Mouse (Mus musculus) urinary bladder, adult 2 months (tissue): Measurements from ENCODE around the gene Eif4enif1. TPM values are rescaled to one million over a fixed set of nuclear protein-coding genes. Genes with fewer than 3 reads are reported as not detected.
"Not testable (repeated sequence)": the region's sequence is repeated elsewhere in the genome, so short reads cannot be mapped to it uniquely, and the experiment has no call there.

Experiments
- DNase-seq: peaks from one replicate; pipeline ENCODE4 v3.0.0; 2022; ENCODE audit warnings: low spot score
- polyA plus RNA-seq: library from polyadenylated mRNA; depleted of rRNA; stranded (reverse); fragments of >200 nt; gene quantifications from 2 replicates; pipeline ENCODE4 v1.2.3, GENCODE M21; 2012

The Eif4enif1 gene
- polyA plus RNA-seq, 1 experiment: 49.4 TPM

- peak; percentile 99 for DNase-seq
Measured at GRCm38 (mm10) chr11:3181250-3181649, 20.9 kb upstream of the Eif4enif1 start.

- DNase-seq: not testable (repeated sequence)
Measured at GRCm38 (mm10) chr11:3181971-3182370, 20.2 kb upstream of the Eif4enif1 start.

GRCm38 (mm10) chr11:3182707-3183106 is 19.5 kb upstream of the Eif4enif1 start:
- not testable (repeated sequence) for DNase-seq

GRCm38 (mm10) chr11:3193363-3193762 is 8.8 kb upstream of the Eif4enif1 start, which contains the start of gene Sfi1:
Sfi1 (minus strand) TSS chr11:3193463.
- no peak for DNase-seq

GRCm38 (mm10) chr11:3200636-3201035 is 1.6 kb upstream of the Eif4enif1 start:
- not testable (repeated sequence) for DNase-seq

- no peak for DNase-seq
Measured at GRCm38 (mm10) chr11:3201326-3202230, 614 bp upstream of the Eif4enif1 start.

- peak; percentile 61 for DNase-seq
Measured at GRCm38 (mm10) chr11:3202781-3203441, 719 bp downstream of the Eif4enif1 start.

- no peak for DNase-seq
Measured at GRCm38 (mm10) chr11:3203771-3204170, 1.6 kb downstream of the Eif4enif1 start.

- DNase-seq: no peak
Measured at GRCm38 (mm10) chr11:3205207-3205606, 3.0 kb downstream of the Eif4enif1 start.

GRCm38 (mm10) chr11:3206783-3207182 is 4.6 kb downstream of the Eif4enif1 start:
- no peak for DNase-seq

GRCm38 (mm10) chr11:3212526-3212925 is 10.3 kb downstream of the Eif4enif1 start:
- DNase-seq: no peak

GRCm38 (mm10) chr11:3223105-3223504 is 20.9 kb downstream of the Eif4enif1 start:
- DNase-seq: no peak

GRCm38 (mm10) chr11:3227113-3227512 is 24.9 kb downstream of the Eif4enif1 start:
- DNase-seq: no peak

- DNase-seq: no peak
Measured at GRCm38 (mm10) chr11:3232248-3232647, 30.1 kb downstream of the Eif4enif1 start.

GRCm38 (mm10) chr11:3233704-3234103 is 31.5 kb downstream of the Eif4enif1 start:
- DNase-seq: no peak

- no peak for DNase-seq
Measured at GRCm38 (mm10) chr11:3235277-3235676, 33.1 kb downstream of the Eif4enif1 start.

GRCm38 (mm10) chr11:3242395-3242794 is 40.2 kb downstream of the Eif4enif1 start:
- no peak for DNase-seq

GRCm38 (mm10) chr11:3243771-3244170 is 41.6 kb downstream of the Eif4enif1 start:
- no peak for DNase-seq

GRCm38 (mm10) chr11:3247387-3247786 is 45.2 kb downstream of the Eif4enif1 start:
- no peak for DNase-seq

- DNase-seq: no peak
Measured at GRCm38 (mm10) chr11:3259537-3259936, 57.3 kb downstream of the Eif4enif1 start.

- no peak for DNase-seq
Measured at GRCm38 (mm10) chr11:3265291-3266078, 63.3 kb downstream of the Eif4enif1 start.
